Mouse (Mus musculus): ENCODE data around the gene Slfn14. TPM values are rescaled to one million over a fixed set of nuclear protein-coding genes. Genes with fewer than 3 reads are reported as not detected.
A peak's percentile ranks its signal among the peaks of the same experiment; 100 is the strongest.

Gene Slfn14
- polyA plus RNA-seq, 1 experiment = 0.01 TPM

DNA sequence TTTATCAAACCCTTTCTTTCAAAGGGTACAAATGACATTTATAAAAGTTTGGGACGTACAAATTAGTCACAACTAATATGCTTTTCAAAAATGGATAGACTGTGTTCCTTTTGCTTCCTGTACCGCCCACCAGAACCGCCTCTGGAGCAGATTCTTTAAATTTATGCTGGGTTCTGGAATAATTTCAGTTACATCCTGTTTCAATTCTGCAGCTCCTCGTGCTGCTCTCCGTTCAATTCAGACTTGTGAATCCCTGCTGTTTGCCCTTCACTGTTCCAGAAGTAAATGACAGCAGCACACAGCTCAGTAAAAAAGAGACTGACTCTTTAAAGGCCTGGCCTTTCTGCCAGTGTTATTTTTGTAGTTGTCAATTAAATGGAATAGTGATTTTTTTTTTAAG, 25.9 kb upstream of the Slfn14 start:
- H3K79me2 ChIP-seq (ENCODE audit: control insufficient read depth, insufficient read depth) = peaks cover 58% of the 10 kb centered on the region
- no peak overlapping the region for H3K4me3 ChIP-seq
- no peaks in the 10 kb centered on the region for H3K27me3 ChIP-seq (ENCODE audit: control insufficient read depth, insufficient read depth, insufficient read length)
- H3ac ChIP-seq (ENCODE audit: control insufficient read depth, insufficient read length) = no peak overlapping the region
- no peak for TF ChIP-seq CEBPB (IDR thresholded peaks at IDR 0.05; ENCODE audit: insufficient read depth, poor library complexity, severe bottlenecking)
- TF ChIP-seq REST (IDR thresholded peaks at IDR 0.05; ENCODE audit: insufficient read depth, insufficient read length) = no peak
- no peak for TF ChIP-seq SRF (IDR thresholded peaks at IDR 0.05; ENCODE audit: control insufficient read depth, insufficient read length, low read depth)
- TF ChIP-seq TCF12 (IDR thresholded peaks at IDR 0.05; ENCODE audit: insufficient read depth, poor library complexity, severe bottlenecking) = no peak
- H3K4me2 ChIP-seq (ENCODE audit: low read depth) = no peak overlapping the region
- peaks cover 15% of the 10 kb centered on the region for H3K36me3 ChIP-seq (ENCODE audit: control insufficient read depth, insufficient read depth)

- no peak for TF ChIP-seq MYOG (IDR thresholded peaks at IDR 0.05; ENCODE audit: control insufficient read depth in 1 of 3, insufficient read depth in 1 of 3, insufficient read length in 2 of 3, low read depth in 2 of 3)
- TF ChIP-seq POLR2AphosphoS2 (IDR thresholded peaks at IDR 0.05; ENCODE audit: insufficient read length, low read depth) = no peak
- TF ChIP-seq MYOD1 (IDR thresholded peaks at IDR 0.05; ENCODE audit: control insufficient read depth in 1 of 3, insufficient read length in 2 of 3, low read depth in 2 of 3) = no peak
- no peak for TF ChIP-seq TCF12 (IDR thresholded peaks at IDR 0.05; ENCODE audit: insufficient read depth, poor library complexity, severe bottlenecking)
- no peak for TF ChIP-seq SRF (IDR thresholded peaks at IDR 0.05; ENCODE audit: control insufficient read depth, insufficient read length, low read depth)
- TF ChIP-seq USF1 (IDR thresholded peaks at IDR 0.05; ENCODE audit: low read depth) = no peak
- TF ChIP-seq REST (IDR thresholded peaks at IDR 0.05; ENCODE audit: insufficient read depth, insufficient read length) = no peak
- no peak for TF ChIP-seq E2F4 (IDR thresholded peaks at IDR 0.05; ENCODE audit: insufficient read depth)
- no peak for TF ChIP-seq MAX (IDR thresholded peaks at IDR 0.05; ENCODE audit: low read depth)
- Histone ChIP-seq H3ac (ENCODE audit: control insufficient read depth, insufficient read length) (no peak overlapping the region), H3K4me3 (no peak overlapping the region), H3K36me3 (ENCODE audit: control insufficient read depth, insufficient read depth) (peaks cover 5% of the 10 kb centered on the region), H3K4me2 (ENCODE audit: low read depth) (no peak overlapping the region), H3K79me2 (ENCODE audit: control insufficient read depth, insufficient read depth) (peaks cover 71% of the 10 kb centered on the region), H3K27me3 (ENCODE audit: control insufficient read depth, insufficient read depth, insufficient read length) (no peaks in the 10 kb centered on the region)
These were observed 20.3 kb upstream of the Slfn14 start for GRCm38 (mm10) chr11:83306700-83307253.

DNA sequence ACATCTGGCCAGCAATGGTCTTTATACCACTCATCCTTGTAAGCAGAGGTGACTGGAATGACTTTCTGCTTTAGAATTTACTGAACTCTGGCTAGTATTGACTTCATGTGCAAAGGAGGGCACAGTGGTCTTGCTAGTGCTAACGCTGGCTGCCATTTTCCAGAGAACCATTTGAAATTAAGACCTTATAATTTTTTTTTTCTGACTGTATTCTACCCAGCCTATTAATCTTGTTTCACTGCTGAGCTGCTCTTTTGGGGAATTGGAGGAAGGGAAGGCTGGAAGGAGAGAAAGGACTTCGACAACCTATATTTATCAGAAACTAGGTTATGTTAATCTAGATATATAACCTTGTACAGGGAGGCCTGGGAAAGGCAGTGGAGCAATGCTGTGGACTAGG, 18.0 kb upstream of the Slfn14 start:
- Histone ChIP-seq H3K36me3 (ENCODE audit: control insufficient read depth, insufficient read depth) (peaks cover 5% of the 10 kb centered on the region), H3K4me3 (peak overlapping the region; percentile 82), H3K27me3 (ENCODE audit: control insufficient read depth, insufficient read depth, insufficient read length) (no peaks in the 10 kb centered on the region), H3K79me2 (ENCODE audit: control insufficient read depth, insufficient read depth) (peaks cover 56% of the 10 kb centered on the region), H3ac (ENCODE audit: control insufficient read depth, insufficient read length) (no peak overlapping the region), H3K4me2 (ENCODE audit: low read depth) (peak overlapping the region; percentile 78)
- TF ChIP-seq CEBPB (IDR thresholded peaks at IDR 0.05; ENCODE audit: insufficient read depth, poor library complexity, severe bottlenecking) = no peak
- TF ChIP-seq MYOD1 (IDR thresholded peaks at IDR 0.05; ENCODE audit: control insufficient read depth in 1 of 3, insufficient read length in 2 of 3, low read depth in 2 of 3) = no peak
- no peak for TF ChIP-seq POLR2A (IDR thresholded peaks at IDR 0.05; ENCODE audit: insufficient read length, low read depth)
- no peak for TF ChIP-seq TCF3 (IDR thresholded peaks at IDR 0.05; ENCODE audit: insufficient read length, low read depth)
- no peak for TF ChIP-seq SRF (IDR thresholded peaks at IDR 0.05; ENCODE audit: control insufficient read depth, insufficient read length, low read depth)
- TF ChIP-seq TCF12 (IDR thresholded peaks at IDR 0.05; ENCODE audit: insufficient read depth, poor library complexity, severe bottlenecking) = no peak
- TF ChIP-seq POLR2AphosphoS2 (IDR thresholded peaks at IDR 0.05; ENCODE audit: insufficient read length, low read depth) = no peak
- TF ChIP-seq MYOG (IDR thresholded peaks at IDR 0.05; ENCODE audit: control insufficient read depth in 1 of 3, insufficient read depth in 1 of 3, insufficient read length in 2 of 3, low read depth in 2 of 3) = no peak

DNA sequence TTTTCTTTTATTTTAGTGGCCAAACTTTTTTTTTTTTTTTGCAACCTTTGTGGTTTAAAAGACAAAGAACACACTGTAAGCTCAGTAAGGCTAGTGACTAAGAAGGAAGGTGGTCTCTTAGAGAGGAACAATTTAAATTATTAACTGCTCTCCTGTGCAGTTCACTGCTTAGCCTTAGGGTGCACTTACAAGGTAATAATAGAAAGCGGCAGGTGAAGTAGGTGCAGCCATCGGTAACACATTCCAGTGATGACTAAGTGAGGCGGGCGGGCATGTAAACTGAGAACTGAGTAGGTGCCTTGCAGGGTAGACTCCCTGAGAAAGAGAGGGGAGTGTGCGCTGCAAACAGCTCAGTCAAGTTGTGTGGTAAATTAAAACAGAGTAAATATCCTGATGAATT, 17.2 kb upstream of the Slfn14 start:
- no peak for TF ChIP-seq E2F4 (IDR thresholded peaks at IDR 0.05; ENCODE audit: insufficient read depth)
- no peak for TF ChIP-seq TCF3 (IDR thresholded peaks at IDR 0.05; ENCODE audit: insufficient read length, low read depth)
- no peak for TF ChIP-seq POLR2AphosphoS2 (IDR thresholded peaks at IDR 0.05; ENCODE audit: insufficient read length, low read depth)
- no peak for TF ChIP-seq TCF12 (IDR thresholded peaks at IDR 0.05; ENCODE audit: insufficient read depth, poor library complexity, severe bottlenecking)
- TF ChIP-seq MAX (IDR thresholded peaks at IDR 0.05; ENCODE audit: low read depth) = no peak
- no peak for TF ChIP-seq MYOD1 (IDR thresholded peaks at IDR 0.05; ENCODE audit: control insufficient read depth in 1 of 3, insufficient read length in 2 of 3, low read depth in 2 of 3)
- TF ChIP-seq SRF (IDR thresholded peaks at IDR 0.05; ENCODE audit: control insufficient read depth, insufficient read length, low read depth) = no peak
- TF ChIP-seq POLR2A (IDR thresholded peaks at IDR 0.05; ENCODE audit: insufficient read length, low read depth) = no peak
- no peak for TF ChIP-seq CEBPB (IDR thresholded peaks at IDR 0.05; ENCODE audit: insufficient read depth, poor library complexity, severe bottlenecking)
- TF ChIP-seq MYOG (IDR thresholded peaks at IDR 0.05; ENCODE audit: control insufficient read depth in 1 of 3, insufficient read depth in 1 of 3, insufficient read length in 2 of 3, low read depth in 2 of 3) = no peak
- no peak for TF ChIP-seq REST (IDR thresholded peaks at IDR 0.05; ENCODE audit: insufficient read depth, insufficient read length)
- TF ChIP-seq USF1 (IDR thresholded peaks at IDR 0.05; ENCODE audit: low read depth) = no peak
- no peak overlapping the region for H3ac ChIP-seq (ENCODE audit: control insufficient read depth, insufficient read length)
- peaks cover 5% of the 10 kb centered on the region for H3K36me3 ChIP-seq (ENCODE audit: control insufficient read depth, insufficient read depth)
- peak overlapping the region; percentile 82 for H3K4me3 ChIP-seq
- peaks cover 56% of the 10 kb centered on the region for H3K79me2 ChIP-seq (ENCODE audit: control insufficient read depth, insufficient read depth)
- no peaks in the 10 kb centered on the region for H3K27me3 ChIP-seq (ENCODE audit: control insufficient read depth, insufficient read depth, insufficient read length)
- peak overlapping the region; percentile 78 for H3K4me2 ChIP-seq (ENCODE audit: low read depth)

Data from myocyte (in vitro differentiated cells).